Mouse (Mus musculus) ovary, adult 10 weeks (tissue): Measurements from ENCODE around the gene Vmn2r37. TPM values are rescaled to one million over a fixed set of nuclear protein-coding genes. Genes with fewer than 3 reads are reported as not detected.

Source experiments
- polyA plus RNA-seq: library from polyadenylated mRNA; stranded (reverse); fragments of 350-450 nt; fragmentation: Illumina TruSeq; extraction: RNeasy Lipid Tissue Mini Kit (QIAGEN cat#74804); gene quantifications from one replicate; pipeline ENCODE4 v1.2.3, GENCODE M21; 2014

The Vmn2r37 gene
- not detected for polyA plus RNA-seq

GRCm38 (mm10) chr7:9223553-9223952, at the start of gene Vmn2r37:
Gene Vmn2r37 (minus strand): TSS chr7:9223653.

Other genes with a start within 250 kb of the Vmn2r37 start
- not detected for gene Vmn2r39, start 192.9 kb downstream of the Vmn2r37 start, polyA plus RNA-seq
- not detected for gene Vmn2r38, start 125.8 kb downstream of the Vmn2r37 start, polyA plus RNA-seq